Mouse (Mus musculus): ENCODE data around the gene Tmem117. TPM values are rescaled to one million over a fixed set of nuclear protein-coding genes. Genes with fewer than 3 reads are reported as not detected.

The Tmem117 gene
- polyA plus RNA-seq, 1 experiment from 2014 or later, result 3.2 TPM

- H3K9me3 ChIP-seq, result no peaks in the 10 kb centered on the region
- WGBS, result 63% methylated on average over 4 of the region's 4 CpGs
- no peak overlapping the region for H3K4me3 ChIP-seq
- H3K4me1 ChIP-seq, result no peaks in the 10 kb centered on the region
- no peak overlapping the region for H3K4me2 ChIP-seq (replicated peaks)
- H3K27ac ChIP-seq, result no peak overlapping the region
- no peak overlapping the region for H3K9ac ChIP-seq
- no peaks in the 10 kb centered on the region for H3K36me3 ChIP-seq
- H3K27me3 ChIP-seq, result no peaks in the 10 kb centered on the region
- ATAC-seq (ENCODE audit: insufficient number of reproducible peaks, insufficient read depth, low FRiP score, low TSS enrichment), result no peak
Observed at GRCm38 (mm10) chr15:95131401-95131800, 502.4 kb downstream of the Tmem117 start.

- Histone ChIP-seq H3K9me3 (no peaks in the 10 kb centered on the region), H3K27ac (no peak overlapping the region), H3K36me3 (no peaks in the 10 kb centered on the region), H3K4me1 (no peaks in the 10 kb centered on the region), H3K27me3 (no peaks in the 10 kb centered on the region), H3K9ac (no peak overlapping the region), H3K4me3 (no peak overlapping the region), H3K4me2 (replicated peaks) (no peak overlapping the region)
- 90% methylated on average over 17 of the region's 17 CpGs for WGBS
- ATAC-seq (ENCODE audit: insufficient number of reproducible peaks, insufficient read depth, low FRiP score, low TSS enrichment), result 0 out of 2 replicates have a peak, but pooled peaks have one; percentile 67
Observed at GRCm38 (mm10) chr15:95135926-95136609, 507.0 kb downstream of the Tmem117 start.

GRCm38 (mm10) chr15:95137018-95137810, 508.2 kb downstream of the Tmem117 start:
- Histone ChIP-seq H3K4me1 (no peaks in the 10 kb centered on the region), H3K27me3 (no peaks in the 10 kb centered on the region), H3K4me3 (no peak overlapping the region), H3K9me3 (no peaks in the 10 kb centered on the region), H3K27ac (no peak overlapping the region), H3K36me3 (no peaks in the 10 kb centered on the region), H3K4me2 (replicated peaks) (no peak overlapping the region), H3K9ac (no peak overlapping the region)
- WGBS, result 75% methylated on average over 10 of the region's 10 CpGs
- ATAC-seq (ENCODE audit: insufficient number of reproducible peaks, insufficient read depth, low FRiP score, low TSS enrichment), result no peak

GRCm38 (mm10) chr15:95138709-95139409, 509.8 kb downstream of the Tmem117 start:
- no peaks in the 10 kb centered on the region for H3K27me3 ChIP-seq
- no peak for ATAC-seq (ENCODE audit: insufficient number of reproducible peaks, insufficient read depth, low FRiP score, low TSS enrichment)
- no peaks in the 10 kb centered on the region for H3K9me3 ChIP-seq
- no peaks in the 10 kb centered on the region for H3K4me1 ChIP-seq
- H3K27ac ChIP-seq, result no peak overlapping the region
- H3K4me3 ChIP-seq, result no peak overlapping the region
- H3K4me2 ChIP-seq (replicated peaks), result no peak overlapping the region
- H3K9ac ChIP-seq, result no peak overlapping the region
- 79% methylated on average over 12 of the region's 12 CpGs for WGBS
- no peaks in the 10 kb centered on the region for H3K36me3 ChIP-seq

GRCm38 (mm10) chr15:95144131-95144530, 515.1 kb downstream of the Tmem117 start:
- Histone ChIP-seq H3K9me3 (no peaks in the 10 kb centered on the region), H3K36me3 (no peaks in the 10 kb centered on the region), H3K4me3 (no peak overlapping the region), H3K27me3 (no peaks in the 10 kb centered on the region), H3K27ac (no peak overlapping the region), H3K4me1 (no peaks in the 10 kb centered on the region), H3K4me2 (replicated peaks) (no peak overlapping the region), H3K9ac (no peak overlapping the region)
- no peak for ATAC-seq (ENCODE audit: insufficient number of reproducible peaks, insufficient read depth, low FRiP score, low TSS enrichment)
- WGBS, result 43% methylated on average over 2 of the region's 2 CpGs

GRCm38 (mm10) chr15:95145118-95145517, 516.1 kb downstream of the Tmem117 start:
- WGBS, result 89% methylated on average over 2 of the region's 2 CpGs
- H3K27ac ChIP-seq, result no peak overlapping the region
- no peak for ATAC-seq (ENCODE audit: insufficient number of reproducible peaks, insufficient read depth, low FRiP score, low TSS enrichment)

More at GRCm38 (mm10) chr15:95145118-95145517, 516.1 kb downstream of the Tmem117 start:
- Histone ChIP-seq H3K4me1 (no peaks in the 10 kb centered on the region), H3K4me3 (no peak overlapping the region), H3K27me3 (no peaks in the 10 kb centered on the region), H3K9me3 (no peaks in the 10 kb centered on the region), H3K36me3 (no peaks in the 10 kb centered on the region), H3K4me2 (replicated peaks) (no peak overlapping the region), H3K9ac (no peak overlapping the region)

Other genes with a start within 250 kb of the Tmem117 start
- gene Adamts20, start 163.8 kb upstream of the Tmem117 start, polyA plus RNA-seq (2016; fragmentation: Nextera tagmentation; extraction: Ambion mirVana), result 11.7 and 12.7 TPM in 2 replicates
- 12.0 and 12.7 TPM in 2 replicates for gene Pus7l, start 85.7 kb upstream of the Tmem117 start, polyA plus RNA-seq (2016; fragmentation: Nextera tagmentation; extraction: Ambion mirVana)
- 3.8 and 4.5 TPM in 2 replicates for gene Irak4, start 85.6 kb upstream of the Tmem117 start, polyA plus RNA-seq (2016; fragmentation: Nextera tagmentation; extraction: Ambion mirVana)
- 67.7 and 68.0 TPM in 2 replicates for gene Twf1, start 39.3 kb upstream of the Tmem117 start, polyA plus RNA-seq (2016; fragmentation: Nextera tagmentation; extraction: Ambion mirVana)

Measured in embryonic facial prominence, embryonic 12.5 days (tissue).